Mouse (Mus musculus): ENCODE measurements around the gene Pcyt2.
A peak's percentile ranks its signal among the peaks of the same experiment; 100 is the strongest.

Gene Pcyt2

GRCm38 (mm10) chr11:120632559-120633519, 15.1 kb upstream of the Pcyt2 start:
- peak; percentile 54 for DNase-seq (ENCODE audit: low read depth, low spot score)

GRCm38 (mm10) chr11:120631726-120632448, 14.2 kb upstream of the Pcyt2 start:
- DNase-seq (ENCODE audit: low read depth, low spot score), result no peak

GRCm38 (mm10) chr11:120630881-120631725, 13.4 kb upstream of the Pcyt2 start:
- DNase-seq (ENCODE audit: low read depth, low spot score), result no peak

GRCm38 (mm10) chr11:120630401-120630871, 12.7 kb upstream of the Pcyt2 start:
- no peak for DNase-seq (ENCODE audit: low read depth, low spot score)

GRCm38 (mm10) chr11:120629911-120630310, 12.2 kb upstream of the Pcyt2 start:
- no peak for DNase-seq (ENCODE audit: low read depth, low spot score)

- DNase-seq (ENCODE audit: low read depth, low spot score), result no peak
Observed at GRCm38 (mm10) chr11:120629341-120629730, 11.6 kb upstream of the Pcyt2 start.

- no peak for DNase-seq (ENCODE audit: low read depth, low spot score)
Observed at GRCm38 (mm10) chr11:120628601-120629340, 11.0 kb upstream of the Pcyt2 start.

GRCm38 (mm10) chr11:120627468-120628300, 9.9 kb upstream of the Pcyt2 start:
- no peak for DNase-seq (ENCODE audit: low read depth, low spot score)

- no peak for DNase-seq (ENCODE audit: low read depth, low spot score)
Observed at GRCm38 (mm10) chr11:120626785-120627467, 9.2 kb upstream of the Pcyt2 start.

GRCm38 (mm10) chr11:120625152-120625775, 7.5 kb upstream of the Pcyt2 start, which contains the start of gene Sirt7:
Gene Sirt7, minus strand, starts transcription at chr11:120625240.
- no peak for DNase-seq (ENCODE audit: low read depth, low spot score)

GRCm38 (mm10) chr11:120624680-120625111, 7.0 kb upstream of the Pcyt2 start:
- DNase-seq (ENCODE audit: low read depth, low spot score), result peak; percentile 79

GRCm38 (mm10) chr11:120623961-120624679, 6.4 kb upstream of the Pcyt2 start:
- no peak for DNase-seq (ENCODE audit: low read depth, low spot score)

GRCm38 (mm10) chr11:120622805-120623204, 5.1 kb upstream of the Pcyt2 start:
- no peak for DNase-seq (ENCODE audit: low read depth, low spot score)

- DNase-seq (ENCODE audit: low read depth, low spot score), result no peak
Observed at GRCm38 (mm10) chr11:120620195-120620594, 2.5 kb upstream of the Pcyt2 start.

GRCm38 (mm10) chr11:120618619-120619535, 1.1 kb upstream of the Pcyt2 start:
- no peak for DNase-seq (ENCODE audit: low read depth, low spot score)

GRCm38 (mm10) chr11:120616617-120617294, 980 bp downstream of the Pcyt2 start:
- DNase-seq (ENCODE audit: low read depth, low spot score), result no peak
